Mouse (Mus musculus) bone marrow, adult 2 months (tissue): ENCODE results near the gene Klhl6.

Source experiments
- CTCF ChIP-seq: fragments of 200-500 bp; IDR thresholded peaks from 2 replicates; pipeline ENCODE4 v1.5.1; 2011; ENCODE audit warnings: low read length, control low read depth; ENCODE audit not compliant: control insufficient read depth, insufficient read depth
- POLR2A ChIP-seq: fragments of 200-500 bp; IDR thresholded peaks from 2 replicates; pipeline ENCODE4 v1.6.1; 2011; ENCODE audit warnings: low read depth, mild to moderate bottlenecking, control low read depth, low read length, borderline replicate concordance; ENCODE audit not compliant: control insufficient read depth

GRCm38 (mm10) chr16:19904734-19905479 lies 77.9 kb downstream of the Klhl6 start:
- TF ChIP-seq CTCF (no peak), POLR2A (no peak)
